Mouse (Mus musculus) liver, embryonic 14.5 days (tissue): ENCODE measurements around the gene Adamts18. TPM values are rescaled to one million over a fixed set of nuclear protein-coding genes. Genes with fewer than 3 reads are reported as not detected.

Experiments
- ATAC-seq: fragments of 200-750 bp; cut with Nextera tagmentation; 2 replicates; pipeline ENCODE4 v1.8.0; 2017; ENCODE audit warnings: moderate number of reproducible peaks, mild to moderate bottlenecking, moderate library complexity; ENCODE audit not compliant: insufficient read depth
- DNase-seq, 3 experiments: peaks; one replicate each; pipeline ENCODE4 v3.0.0-alpha.2; 2012 to 2013; ENCODE audit warnings: low read depth in 3 of 3, low spot score in 3 of 3
- H3K27ac ChIP-seq: fragments of 300-500 bp; sonication (generic); 2 replicates; pipeline ENCODE4 v1.5.1; 2014; ENCODE audit warnings: moderate library complexity, mild to moderate bottlenecking, control low read depth, inconsistent platforms
- H3K27me3 ChIP-seq: fragments of 300-500 bp; sonication (generic); 2 replicates; pipeline ENCODE4 v1.6.1; 2014; ENCODE audit warnings: mild to moderate bottlenecking, low read length, moderate library complexity; ENCODE audit not compliant: control insufficient read depth, insufficient read depth
- H3K36me3 ChIP-seq: fragments of 300-500 bp; sonication (generic); replicated peaks from 2 replicates; pipeline ENCODE4 v1.6.1; 2014; ENCODE audit warnings: low read depth; ENCODE audit not compliant: control insufficient read depth, insufficient read depth
- H3K4me1 ChIP-seq, 2 experiments: fragments of 200-500 bp in 1 of 2; fragments of 300-500 bp in 1 of 2; sonication (generic) in 1 of 2; replicated peaks; 2 replicates each; pipeline ENCODE4 v1.6.1; 2012 to 2014; ENCODE audit warnings: antibody characterized with exemption in 1 of 2, inconsistent platforms in 1 of 2, low read length in 1 of 2; ENCODE audit not compliant: control insufficient read depth in 2 of 2, insufficient read depth in 2 of 2
- H3K4me2 ChIP-seq: fragments of 300-500 bp; sonication (generic); 2 replicates; pipeline ENCODE4 v1.6.1; 2014; ENCODE audit warnings: low read depth, mild to moderate bottlenecking, control low read depth, moderate library complexity
- H3K4me3 ChIP-seq, 2 experiments: fragments of 200-500 bp in 1 of 2; fragments of 300-500 bp in 1 of 2; sonication (generic) in 1 of 2; 2 replicates each; pipeline ENCODE4 v1.5.1; 2012 to 2014; ENCODE audit warnings: low read depth in 2 of 2, low read length in 2 of 2, mild to moderate bottlenecking in 2 of 2, control low read depth in 1 of 2, inconsistent platforms in 1 of 2, moderate library complexity in 1 of 2; ENCODE audit not compliant: insufficient read depth in 1 of 2
- H3K9ac ChIP-seq: fragments of 300-500 bp; sonication (generic); replicated peaks from 2 replicates; pipeline ENCODE4 v1.6.1; 2014; ENCODE audit warnings: mild to moderate bottlenecking, control low read depth, moderate library complexity
- H3K9me3 ChIP-seq: fragments of 300-500 bp; sonication (generic); 2 replicates; pipeline ENCODE4 v1.6.1; 2016; ENCODE audit warnings: low read length, mixed read lengths; ENCODE audit not compliant: control insufficient read depth
- CTCF ChIP-seq: IDR thresholded peaks from 2 replicates; pipeline ENCODE4 v1.5.1; 2016; ENCODE audit warnings: antibody characterized with exemption, low read depth, control low read depth
- EP300 ChIP-seq: IDR thresholded peaks from 2 replicates; pipeline ENCODE4 v1.6.1; 2016; ENCODE audit warnings: antibody characterized with exemption, low read depth
- WGBS: fragments of 180-500 bp; shearing (Covaris S2); extraction: QIAGEN DNeasy Blood & Tissue Kit; methylation state at CpG from one replicate; pipeline ENCODE4 v1.1.7; 2014; ENCODE audit not compliant: insufficient replicate concordance; 5-methylcytosine and 5-hydroxymethylcytosine counted together
- polyA plus RNA-seq, 2 experiments: library from polyadenylated mRNA; depleted of rRNA in 1 of 2; stranded (reverse) in 1 of 2; unstranded in 1 of 2; fragments of >200 nt; fragmentation: Nextera tagmentation in 1 of 2; extraction: Ambion mirVana in 1 of 2; gene quantifications; 2 replicates each; pipeline versions ENCODE4 v1.2.1 to v1.2.3; 2012 to 2014

The Adamts18 gene
- polyA plus RNA-seq, 2 experiments, result 0.04 to 0.06 TPM

GRCm38 (mm10) chr8:113704968-113705367 is 143.6 kb downstream of the Adamts18 start:
- no peak for DNase-seq
- TF ChIP-seq EP300, result no peak
- no peak for TF ChIP-seq CTCF
- no peak for ATAC-seq
- Histone ChIP-seq H3K9me3 (no peaks in the 10 kb centered on the region), H3K4me2 (no peak overlapping the region), H3K4me1 (no peaks in the 10 kb centered on the region), H3K36me3 (no peaks in the 10 kb centered on the region), H3K27ac (no peak overlapping the region), H3K9ac (no peak overlapping the region), H3K27me3 (no peaks in the 10 kb centered on the region), H3K4me3 (no peak overlapping the region)
- WGBS, result 54% methylated on average over 7 of the region's 7 CpGs

GRCm38 (mm10) chr8:113691622-113692343 is 156.8 kb downstream of the Adamts18 start:
- 69% methylated on average over 14 of the region's 14 CpGs for WGBS
- TF ChIP-seq CTCF, result no peak
- DNase-seq (no peak), ATAC-seq (no peak)
- Histone ChIP-seq H3K4me3 (no peak overlapping the region), H3K36me3 (no peaks in the 10 kb centered on the region), H3K9ac (no peak overlapping the region), H3K27ac (no peak overlapping the region), H3K4me1 (no peaks in the 10 kb centered on the region), H3K4me2 (no peak overlapping the region), H3K9me3 (no peaks in the 10 kb centered on the region), H3K27me3 (no peaks in the 10 kb centered on the region)

- H3K9ac ChIP-seq, result no peak overlapping the region
- no peaks in the 10 kb centered on the region for H3K9me3 ChIP-seq
- H3K4me2 ChIP-seq, result no peak overlapping the region
- H3K4me1 ChIP-seq, result no peaks in the 10 kb centered on the region
- H3K4me3 ChIP-seq, result no peak overlapping the region
- H3K27me3 ChIP-seq, result no peaks in the 10 kb centered on the region
- no peaks in the 10 kb centered on the region for H3K36me3 ChIP-seq
- ATAC-seq, result no peak
- no peak for DNase-seq
- 46% methylated on average over 8 of the region's 8 CpGs for WGBS
- no peak overlapping the region for H3K27ac ChIP-seq
- TF ChIP-seq CTCF (no peak), EP300 (no peak)
Observed at GRCm38 (mm10) chr8:113688543-113688915, 160.0 kb downstream of the Adamts18 start.

GRCm38 (mm10) chr8:113687889-113688542 is 160.5 kb downstream of the Adamts18 start:
- H3K27me3 ChIP-seq, result no peaks in the 10 kb centered on the region
- H3K4me3 ChIP-seq, result no peak overlapping the region
- no peak for TF ChIP-seq EP300
- no peak for TF ChIP-seq CTCF
- H3K9me3 ChIP-seq, result no peaks in the 10 kb centered on the region
- H3K9ac ChIP-seq, result no peak overlapping the region
- H3K27ac ChIP-seq, result no peak overlapping the region
- H3K4me1 ChIP-seq, result no peaks in the 10 kb centered on the region
- ATAC-seq, result no peak
- no peak overlapping the region for H3K4me2 ChIP-seq
- no peaks in the 10 kb centered on the region for H3K36me3 ChIP-seq
- WGBS, result 65% methylated on average over 17 of the region's 17 CpGs
- no peak for DNase-seq

- Histone ChIP-seq H3K27ac (no peak overlapping the region), H3K4me1 (no peaks in the 10 kb centered on the region), H3K9me3 (no peaks in the 10 kb centered on the region), H3K4me3 (no peak overlapping the region), H3K9ac (no peak overlapping the region), H3K4me2 (no peak overlapping the region), H3K36me3 (no peaks in the 10 kb centered on the region), H3K27me3 (no peaks in the 10 kb centered on the region)
- TF ChIP-seq CTCF (no peak), EP300 (no peak)
- 17% methylated on average over 3 of the region's 3 CpGs for WGBS
- ATAC-seq, result no peak
- no peak for DNase-seq
Observed at GRCm38 (mm10) chr8:113679361-113679760, 169.2 kb downstream of the Adamts18 start.
